Mouse (Mus musculus): Measurements from ENCODE around the gene Synrg.
A peak's percentile ranks its signal among the peaks of the same experiment; 100 is the strongest.

The Synrg gene

GRCm38 (mm10) chr11:83963991-83964921 is at the start of gene Synrg:
Synrg (plus strand) TSS chr11:83964428.
- peak; percentile 98 for DNase-seq

- no peak for DNase-seq
Observed at GRCm38 (mm10) chr11:83914501-83914900, 49.7 kb upstream of the Synrg start.

- DNase-seq: no peak
Observed at GRCm38 (mm10) chr11:83922600-83922999, 41.6 kb upstream of the Synrg start.

DNA sequence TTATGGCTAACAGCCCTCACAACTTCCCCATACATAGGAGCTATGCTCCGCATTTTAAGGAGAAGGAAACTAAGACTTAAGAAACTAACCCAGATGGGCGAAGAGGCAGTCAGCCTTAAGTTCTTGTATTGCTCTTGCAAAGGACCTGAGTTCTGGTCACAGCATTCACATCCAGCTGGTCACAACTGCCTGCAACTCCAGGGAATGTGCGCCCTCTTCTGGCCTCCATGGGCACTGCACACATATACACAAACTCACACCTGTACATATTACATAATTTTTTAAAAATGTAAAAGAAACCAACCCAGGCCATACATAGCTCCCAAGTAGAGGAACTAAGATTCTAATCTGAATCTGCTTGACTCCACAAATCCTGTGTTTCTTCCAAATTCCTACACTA is 37.1 kb upstream of the Synrg start:
- peak; percentile 60 for DNase-seq

DNA sequence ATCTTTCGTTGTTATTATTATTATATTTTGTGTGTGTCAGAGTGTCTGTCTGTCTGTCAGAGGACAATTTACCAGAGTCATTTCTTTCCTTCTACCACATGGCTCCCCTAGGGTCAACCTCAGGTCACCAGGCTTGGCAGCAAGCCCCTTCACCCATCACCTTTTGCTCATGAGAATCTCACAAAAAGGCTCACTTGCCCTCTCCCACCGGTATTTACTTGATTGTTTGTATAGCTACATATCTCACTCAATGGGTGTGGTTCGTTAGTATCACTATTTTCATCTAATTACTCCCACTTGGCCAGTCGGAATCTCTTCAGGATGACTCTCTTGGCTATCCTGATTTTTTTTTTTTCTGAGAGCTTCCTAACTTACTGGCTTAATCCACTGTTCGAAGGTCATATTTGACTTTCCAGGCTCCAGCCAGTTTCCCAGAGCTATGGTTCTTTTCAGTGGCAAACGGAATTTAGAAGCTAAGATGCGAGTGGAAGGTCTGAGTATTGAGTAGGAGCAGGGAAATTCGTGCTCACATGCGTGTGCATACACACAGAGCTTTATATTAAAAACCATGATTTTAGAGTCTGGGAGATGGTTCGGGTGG is 31.6 kb upstream of the Synrg start:
- DNase-seq: no peak

- DNase-seq: no peak
Observed at GRCm38 (mm10) chr11:83933376-83933775, 30.9 kb upstream of the Synrg start.

DNA sequence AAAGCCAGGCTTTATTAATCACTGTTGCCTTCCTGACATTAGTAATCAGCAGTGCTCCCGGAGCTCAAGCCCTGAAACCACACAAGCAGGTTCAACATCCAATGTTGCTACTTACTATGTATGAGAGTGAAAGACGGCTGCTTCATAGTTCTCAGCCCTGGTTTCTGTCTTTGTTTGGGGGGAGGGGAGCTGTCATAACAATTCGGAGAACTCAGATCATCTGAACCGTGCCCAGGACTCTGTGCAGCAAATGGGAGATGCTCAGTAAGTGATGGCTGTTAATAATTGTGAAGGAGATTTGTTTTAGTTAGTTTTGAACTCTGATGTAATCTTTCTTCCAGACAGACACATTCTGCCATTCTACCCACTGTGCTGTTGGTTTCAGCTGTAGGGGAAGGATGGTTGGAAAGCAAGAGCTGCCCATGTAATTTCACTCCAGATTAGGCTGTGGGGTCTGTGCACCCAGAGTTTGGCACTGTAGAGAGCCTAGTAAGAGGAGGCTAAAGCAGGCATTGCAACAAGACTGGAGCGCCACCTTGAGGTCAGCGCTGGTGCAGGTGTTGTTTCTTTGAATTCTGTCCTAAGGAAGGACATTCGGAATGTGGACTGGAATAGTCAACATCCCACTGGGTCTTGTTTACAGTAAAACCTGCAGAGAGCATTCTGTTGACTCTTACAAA is 28.1 kb upstream of the Synrg start:
- peak; percentile 83 for DNase-seq

GRCm38 (mm10) chr11:83938556-83938955 is 25.7 kb upstream of the Synrg start:
- no peak for DNase-seq

GRCm38 (mm10) chr11:83941950-83942840 is 22.0 kb upstream of the Synrg start, which contains the start of gene Ddx52:
Ddx52 (plus strand) TSS chr11:83942062.
- DNase-seq: peak; percentile 89

DNA sequence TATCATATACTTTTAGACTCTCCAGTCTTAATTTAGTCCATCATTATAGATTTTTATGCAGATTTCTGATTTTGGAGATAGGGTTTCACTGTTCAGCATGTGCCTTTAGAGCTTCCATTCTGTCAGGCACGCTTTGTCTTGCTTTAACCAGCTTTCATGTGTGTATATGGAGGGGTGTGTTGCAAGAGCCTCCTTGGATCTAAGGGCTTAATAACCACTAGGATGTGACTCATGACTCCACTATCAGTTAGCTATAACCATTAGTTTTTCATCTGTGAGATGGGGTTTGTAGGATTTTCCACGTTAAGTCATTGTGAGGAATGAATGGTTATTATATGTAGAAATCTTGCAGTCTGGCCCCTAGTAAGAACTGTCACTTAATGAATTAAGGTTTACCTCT is 7.4 kb upstream of the Synrg start:
- no peak for DNase-seq

- no peak for DNase-seq
Observed at GRCm38 (mm10) chr11:83961983-83962382, 2.2 kb upstream of the Synrg start.

DNA sequence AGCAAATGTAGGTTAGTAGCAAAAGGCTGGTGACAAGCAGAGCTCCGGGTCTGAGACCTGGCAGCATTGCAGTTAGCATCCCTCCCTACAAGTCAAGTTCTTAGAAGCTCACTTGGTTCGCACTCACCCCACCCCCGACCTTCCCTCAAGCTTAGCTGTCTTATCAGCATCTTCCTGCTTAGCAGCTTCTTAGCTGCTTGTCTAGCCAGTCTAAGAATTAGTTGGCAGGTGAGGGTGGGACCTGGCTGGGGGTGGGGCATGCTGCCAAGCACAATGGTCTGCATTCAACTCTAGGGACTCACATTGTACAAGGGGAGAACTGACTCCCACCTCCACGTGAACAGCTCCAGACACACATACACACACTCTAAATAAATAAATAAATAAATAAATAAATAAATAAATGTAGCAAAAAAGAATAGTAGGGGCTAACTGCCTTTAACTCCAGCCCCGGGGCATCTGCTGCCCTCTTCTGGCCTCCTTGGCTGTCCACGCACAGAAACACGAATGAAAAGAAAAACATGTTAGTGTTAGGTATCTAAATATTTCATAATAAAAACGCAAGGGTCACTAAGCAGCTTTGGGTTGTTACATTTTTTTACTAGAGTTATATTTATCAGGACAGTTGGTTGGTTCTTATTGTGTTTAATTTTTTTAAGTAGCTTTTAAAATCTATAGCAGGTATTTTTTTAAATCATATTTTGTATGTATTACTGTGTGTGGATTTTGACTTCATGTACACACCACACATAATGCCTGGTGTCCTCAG is 3.4 kb downstream of the Synrg start:
- DNase-seq: peak; percentile 40

DNA sequence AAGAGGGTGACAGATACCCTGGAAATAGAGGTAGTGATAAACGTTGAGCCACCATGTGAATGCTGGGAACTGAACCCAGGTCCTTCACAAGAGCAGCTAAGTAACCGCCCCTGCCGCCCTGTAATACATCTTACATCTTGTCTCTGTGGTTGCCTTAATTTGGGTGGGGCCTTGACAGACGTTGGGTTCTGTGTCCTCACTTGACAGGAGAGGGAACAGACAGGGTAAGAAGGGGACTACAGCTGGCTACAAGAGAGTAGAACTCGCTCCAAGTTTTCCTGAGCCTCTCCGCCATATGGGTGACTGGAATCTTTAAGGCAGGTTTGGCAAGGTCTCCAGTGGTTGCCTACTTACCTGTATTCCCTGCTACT is 4.0 kb downstream of the Synrg start:
- DNase-seq: no peak

DNA sequence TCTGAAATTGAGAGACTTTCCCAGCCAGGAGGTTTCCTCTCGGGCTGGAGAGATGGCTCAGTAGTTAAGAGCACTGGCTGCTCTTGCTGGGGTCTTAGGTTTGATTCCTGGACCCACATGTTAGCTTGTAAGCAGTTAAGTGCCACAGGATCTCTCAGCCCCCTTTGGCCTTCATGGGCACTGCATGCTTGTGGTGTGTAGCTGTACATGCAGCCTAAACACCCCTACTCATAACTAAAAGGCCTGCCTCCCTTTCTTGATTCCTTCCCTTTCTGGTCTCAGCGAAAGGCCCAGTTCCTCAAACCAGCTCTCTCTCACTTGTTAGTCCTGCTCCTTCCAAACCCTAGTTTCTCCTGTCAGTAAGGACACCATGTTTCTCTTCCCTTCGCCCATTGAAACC is 4.8 kb downstream of the Synrg start:
- DNase-seq: peak; percentile 29

GRCm38 (mm10) chr11:83974561-83975346 is 10.5 kb downstream of the Synrg start:
- no peak for DNase-seq

DNA sequence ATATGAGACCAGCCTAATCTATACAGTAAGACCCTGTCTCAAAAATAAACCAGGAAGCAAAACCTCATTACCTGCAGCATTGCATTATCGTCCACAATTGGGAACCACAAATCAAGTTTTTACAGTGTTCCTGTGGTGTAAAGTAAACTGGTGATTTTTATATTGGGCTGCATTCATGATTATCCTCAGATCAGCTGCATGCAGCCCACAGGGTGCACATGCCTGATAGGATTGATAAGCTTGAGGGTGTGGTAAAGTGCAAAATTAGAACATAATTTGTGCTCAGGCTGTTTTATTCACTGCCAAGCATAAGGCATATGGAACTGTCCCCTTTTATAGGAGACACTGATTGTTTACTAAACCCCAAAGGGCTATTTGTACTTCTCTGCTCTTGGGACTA is 11.3 kb downstream of the Synrg start:
- DNase-seq: no peak

DNA sequence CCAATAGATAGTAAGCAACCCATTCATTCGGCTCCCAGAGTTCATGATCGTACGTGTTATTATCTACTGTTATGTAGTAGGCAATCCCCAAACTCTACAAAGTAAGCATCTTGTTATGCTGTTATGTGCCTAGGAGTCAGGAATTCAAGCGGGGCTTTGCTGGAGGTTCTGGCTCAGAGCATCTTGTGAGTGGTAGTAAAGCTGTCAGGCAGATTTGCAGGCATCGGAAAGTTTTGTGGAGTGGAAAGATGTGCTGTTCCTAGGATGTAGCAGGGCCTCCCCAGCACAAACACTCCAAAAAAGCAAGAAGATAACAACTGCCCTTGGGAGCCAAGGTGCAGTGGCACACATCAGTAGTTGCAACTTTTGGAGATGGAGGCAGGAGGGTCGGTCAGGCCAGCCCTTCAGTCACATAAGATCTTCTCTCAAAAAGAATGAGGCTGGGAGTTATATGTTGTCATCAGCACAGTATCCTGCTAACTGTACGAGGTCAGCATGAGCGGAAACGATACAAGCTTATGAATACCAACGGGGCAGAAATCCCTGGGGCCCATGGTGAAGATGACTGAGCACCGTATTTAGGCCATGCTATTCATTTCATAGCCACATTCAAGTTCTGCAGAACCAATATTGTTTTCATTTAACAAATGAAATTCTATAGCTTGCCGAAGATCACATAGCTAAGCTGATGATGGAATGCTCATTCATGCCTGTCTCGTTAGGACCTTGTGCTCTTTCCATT is 12.2 kb downstream of the Synrg start:
- no peak for DNase-seq

DNA sequence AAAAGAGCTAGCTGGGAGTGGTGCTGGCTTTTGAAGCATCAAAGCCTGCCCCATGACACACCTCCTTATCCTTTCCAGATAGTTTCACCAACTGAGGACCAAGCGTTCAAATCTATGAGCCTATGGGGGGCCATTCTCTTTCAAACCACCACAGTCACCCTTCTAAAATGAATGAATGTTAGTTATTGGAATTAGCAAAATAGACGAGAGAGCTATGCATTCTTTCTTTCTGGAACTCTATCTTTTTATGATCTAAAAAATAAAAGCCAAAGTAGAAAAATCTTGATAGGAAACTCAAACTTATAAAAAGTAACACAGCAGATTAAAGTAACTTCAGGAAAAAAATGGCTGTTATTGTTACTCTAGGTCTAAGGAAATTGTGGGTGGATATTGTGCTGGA is 13.6 kb downstream of the Synrg start:
- no peak for DNase-seq

DNA sequence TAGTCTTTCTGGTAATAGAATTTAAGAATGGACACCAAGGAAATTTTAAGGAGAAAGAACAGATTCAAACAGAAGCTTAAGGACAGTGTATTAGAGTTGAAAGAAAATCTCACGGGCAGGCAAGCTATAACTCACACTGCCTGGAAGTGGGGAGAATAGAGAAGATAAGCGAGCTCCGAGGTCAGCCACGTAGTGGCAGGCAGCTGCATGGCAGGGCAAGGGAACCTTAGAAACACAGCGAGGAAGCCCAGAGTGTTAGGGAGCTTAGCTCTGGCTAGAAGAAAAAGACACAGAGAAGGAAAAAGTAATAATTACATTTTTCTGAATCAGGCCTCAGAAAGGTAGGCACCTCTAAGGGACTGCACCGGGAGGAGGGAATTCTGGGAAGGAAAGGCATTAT is 15.8 kb downstream of the Synrg start:
- DNase-seq: no peak

GRCm38 (mm10) chr11:83981338-83981737 is 17.1 kb downstream of the Synrg start:
- no peak for DNase-seq
